Mouse (Mus musculus): ENCODE data around the gene Slc17a1. TPM values are rescaled to one million over a fixed set of nuclear protein-coding genes. Genes with fewer than 3 reads are reported as not detected.

Slc17a1 gene
- total and polyA plus RNA-seq, 2 experiments from 2014 or later = not detected

- no peak for TF ChIP-seq CTCF (IDR thresholded peaks at IDR 0.05; ENCODE audit: low read depth)
- Histone ChIP-seq H3K4me2 (ENCODE audit: low read depth, low read length) (no peak overlapping the region), H3K4me1 (ENCODE audit: insufficient read depth, low read length) (no peaks in the 10 kb centered on the region), H3K4me3 (ENCODE audit: low read length) (no peak overlapping the region), H3K9ac (replicated peaks; ENCODE audit: low read length) (no peak overlapping the region), H3K27me3 (ENCODE audit: insufficient read depth, low read length) (no peaks in the 10 kb centered on the region), H3K9me3 (ENCODE audit: low read length) (no peaks in the 10 kb centered on the region), H3K36me3 (ENCODE audit: insufficient read depth, low read length) (no peaks in the 10 kb centered on the region), H3K27ac (no peak overlapping the region)
- DNase-seq (ENCODE audit: low spot score) = no peak
- WGBS = 84% methylated on average over 5 of the region's 5 CpGs
- no peak for ATAC-seq
Observed at GRCm38 (mm10) chr13:23911335-23911734, 43.8 kb downstream of the Slc17a1 start.

GRCm38 (mm10) chr13:23913791-23914306 lies 46.3 kb downstream of the Slc17a1 start:
- Histone ChIP-seq H3K27ac (no peak overlapping the region), H3K4me3 (ENCODE audit: low read length) (no peak overlapping the region), H3K4me2 (ENCODE audit: low read depth, low read length) (no peak overlapping the region), H3K9me3 (ENCODE audit: low read length) (no peaks in the 10 kb centered on the region), H3K9ac (replicated peaks; ENCODE audit: low read length) (no peak overlapping the region), H3K36me3 (ENCODE audit: insufficient read depth, low read length) (no peaks in the 10 kb centered on the region), H3K4me1 (ENCODE audit: insufficient read depth, low read length) (no peaks in the 10 kb centered on the region), H3K27me3 (ENCODE audit: insufficient read depth, low read length) (no peaks in the 10 kb centered on the region)
- WGBS = 56% methylated on average over 6 of the region's 6 CpGs
- no peak for DNase-seq (ENCODE audit: low spot score)
- ATAC-seq = 0 out of 2 replicates have a peak, but pooled peaks have one; percentile 10
- no peak for TF ChIP-seq CTCF (IDR thresholded peaks at IDR 0.05; ENCODE audit: low read depth)

DNA sequence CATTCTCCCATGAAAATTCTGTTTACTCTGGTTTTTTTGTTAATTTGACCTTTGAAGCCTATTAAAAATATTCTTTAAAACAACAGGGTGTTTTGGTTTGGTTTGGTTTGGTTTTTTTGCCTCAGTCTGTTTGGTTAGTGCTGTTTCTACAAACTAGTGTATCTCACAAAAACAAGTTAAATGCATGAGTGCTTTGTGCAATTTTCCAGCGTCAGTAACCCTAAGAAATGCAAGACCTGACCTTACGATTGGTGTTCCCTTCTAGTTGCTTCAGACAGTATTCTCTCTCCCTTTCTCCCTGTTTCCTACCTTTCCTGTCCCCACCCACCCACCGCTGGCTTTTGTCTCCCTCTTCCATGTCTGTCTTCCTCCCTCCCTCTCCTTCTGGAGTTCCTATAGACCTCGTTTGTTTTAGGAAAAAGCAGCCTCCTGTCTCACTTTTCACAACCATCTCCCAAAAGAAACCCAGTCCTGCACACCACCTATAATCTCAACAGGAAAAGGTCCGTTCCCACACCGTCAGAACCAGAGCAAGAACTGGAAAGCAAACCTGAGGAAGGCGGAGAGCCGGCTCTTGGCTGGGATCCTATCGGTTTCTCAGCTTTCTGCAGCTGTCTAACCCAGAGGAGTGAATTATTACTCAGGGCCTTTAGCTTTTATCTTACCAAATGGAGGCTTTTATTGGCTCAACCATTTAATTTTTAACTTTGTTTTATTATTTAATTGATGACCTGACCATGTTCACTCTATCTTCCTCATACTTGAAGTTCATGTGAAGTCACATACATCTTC lies 47.0 kb downstream of the Slc17a1 start, which contains the start of gene Slc17a4:
Gene Slc17a4 (minus strand): TSS at position 634 of the 792 bp plus-strand sequence.
- ATAC-seq (no peak), DNase-seq (ENCODE audit: low spot score) (no peak)

GRCm38 (mm10) chr13:23916132-23916531 lies 48.6 kb downstream of the Slc17a1 start:
- Histone ChIP-seq H3K4me2 (ENCODE audit: low read depth, low read length) (no peak overlapping the region), H3K4me1 (ENCODE audit: insufficient read depth, low read length) (no peaks in the 10 kb centered on the region), H3K27ac (no peak overlapping the region), H3K36me3 (ENCODE audit: insufficient read depth, low read length) (no peaks in the 10 kb centered on the region), H3K4me3 (ENCODE audit: low read length) (no peak overlapping the region), H3K9me3 (ENCODE audit: low read length) (no peaks in the 10 kb centered on the region), H3K9ac (replicated peaks; ENCODE audit: low read length) (no peak overlapping the region), H3K27me3 (ENCODE audit: insufficient read depth, low read length) (no peaks in the 10 kb centered on the region)
- DNase-seq (ENCODE audit: low spot score) (no peak), ATAC-seq (no peak)
- TF ChIP-seq CTCF (IDR thresholded peaks at IDR 0.05; ENCODE audit: low read depth) = no peak
- WGBS = 80% methylated on average over 1 of the region's 1 CpGs

More for the DNA sequence above, 47.0 kb downstream of the Slc17a1 start, which contains the start of gene Slc17a4:
- 70% methylated on average over 9 of the region's 9 CpGs for WGBS
- Histone ChIP-seq H3K4me3 (ENCODE audit: low read length) (no peak within 1 kb of the TSS), H3K27ac (no peak within 1 kb of the TSS), H3K4me2 (ENCODE audit: low read depth, low read length) (no peak within 1 kb of the TSS), H3K9ac (replicated peaks; ENCODE audit: low read length) (no peak within 1 kb of the TSS), H3K4me1 (ENCODE audit: insufficient read depth, low read length) (no peaks in the 10 kb centered on the region), H3K9me3 (ENCODE audit: low read length) (no peaks in the 10 kb centered on the region), H3K36me3 (ENCODE audit: insufficient read depth, low read length) (no peaks in the 10 kb centered on the region), H3K27me3 (ENCODE audit: insufficient read depth, low read length) (no peaks in the 10 kb centered on the region)
- no peak for TF ChIP-seq CTCF (IDR thresholded peaks at IDR 0.05; ENCODE audit: low read depth)

DNA sequence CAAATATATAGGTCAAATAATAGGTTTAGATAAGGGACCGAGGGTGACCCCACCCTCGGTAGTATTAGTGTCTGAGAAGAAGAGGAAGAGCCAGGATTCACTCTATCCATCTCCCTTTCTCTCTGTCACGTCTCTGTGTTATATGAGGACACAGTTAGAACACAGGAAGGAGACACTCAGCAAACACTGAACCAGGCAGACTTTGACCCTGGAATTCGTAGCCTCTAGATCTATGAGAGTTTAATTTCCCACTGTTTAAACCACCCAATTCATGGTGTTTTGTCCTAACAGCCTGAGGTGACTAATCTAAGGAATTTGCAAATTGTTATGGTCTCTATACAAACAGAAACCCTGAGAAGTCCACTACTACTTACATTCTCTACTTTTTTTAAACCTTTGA lies 50.1 kb downstream of the Slc17a1 start:
- Histone ChIP-seq H3K27ac (no peak overlapping the region), H3K36me3 (ENCODE audit: insufficient read depth, low read length) (no peaks in the 10 kb centered on the region), H3K4me2 (ENCODE audit: low read depth, low read length) (no peak overlapping the region), H3K4me1 (ENCODE audit: insufficient read depth, low read length) (no peaks in the 10 kb centered on the region), H3K4me3 (ENCODE audit: low read length) (no peak overlapping the region), H3K9me3 (ENCODE audit: low read length) (no peaks in the 10 kb centered on the region), H3K27me3 (ENCODE audit: insufficient read depth, low read length) (no peaks in the 10 kb centered on the region), H3K9ac (replicated peaks; ENCODE audit: low read length) (no peak overlapping the region)
- TF ChIP-seq CTCF (IDR thresholded peaks at IDR 0.05; ENCODE audit: low read depth) = no peak
- DNase-seq (ENCODE audit: low spot score) = no peak
- no peak for ATAC-seq
- WGBS = 83% methylated on average over 4 of the region's 4 CpGs

- no peak for DNase-seq (ENCODE audit: low spot score)
- no peak overlapping the region for H3K4me3 ChIP-seq (ENCODE audit: low read length)
- no peak overlapping the region for H3K27ac ChIP-seq
- no peaks in the 10 kb centered on the region for H3K9me3 ChIP-seq (ENCODE audit: low read length)
- H3K4me2 ChIP-seq (ENCODE audit: low read depth, low read length) = no peak overlapping the region
- H3K4me1 ChIP-seq (ENCODE audit: insufficient read depth, low read length) = no peaks in the 10 kb centered on the region
- WGBS = 72% methylated on average over 2 of the region's 2 CpGs
- no peak for ATAC-seq
- H3K36me3 ChIP-seq (ENCODE audit: insufficient read depth, low read length) = no peaks in the 10 kb centered on the region
- TF ChIP-seq CTCF (IDR thresholded peaks at IDR 0.05; ENCODE audit: low read depth) = no peak
- H3K9ac ChIP-seq (replicated peaks; ENCODE audit: low read length) = no peak overlapping the region
- H3K27me3 ChIP-seq (ENCODE audit: insufficient read depth, low read length) = no peaks in the 10 kb centered on the region
Observed at GRCm38 (mm10) chr13:23925792-23926191, 58.2 kb downstream of the Slc17a1 start.

GRCm38 (mm10) chr13:23928637-23929036 lies 61.1 kb downstream of the Slc17a1 start:
- Histone ChIP-seq H3K4me3 (ENCODE audit: low read length) (no peak overlapping the region), H3K9me3 (ENCODE audit: low read length) (no peaks in the 10 kb centered on the region), H3K9ac (replicated peaks; ENCODE audit: low read length) (no peak overlapping the region), H3K27me3 (ENCODE audit: insufficient read depth, low read length) (no peaks in the 10 kb centered on the region), H3K4me1 (ENCODE audit: insufficient read depth, low read length) (no peaks in the 10 kb centered on the region), H3K36me3 (ENCODE audit: insufficient read depth, low read length) (no peaks in the 10 kb centered on the region), H3K4me2 (ENCODE audit: low read depth, low read length) (no peak overlapping the region), H3K27ac (no peak overlapping the region)
- no peak for TF ChIP-seq CTCF (IDR thresholded peaks at IDR 0.05; ENCODE audit: low read depth)
- 81% methylated on average over 3 of the region's 3 CpGs for WGBS
- ATAC-seq (no peak), DNase-seq (ENCODE audit: low spot score) (no peak)
